Mouse (Mus musculus): ENCODE data around the gene Pard3b. TPM values are rescaled to one million over a fixed set of nuclear protein-coding genes. Genes with fewer than 3 reads are reported as not detected.
"Not testable (repeated sequence)": the region's sequence is repeated elsewhere in the genome, so short reads cannot be mapped to it uniquely, and the experiment has no call there.

The Pard3b gene
- polyA plus RNA-seq, 1 experiment: 5.6 TPM

GRCm38 (mm10) chr1:62579024-62579765 lies 940.6 kb downstream of the Pard3b start:
- Histone ChIP-seq H3K4me3 (replicated peaks) (no peak overlapping the region), H3K4me1 (no peaks in the 10 kb centered on the region), H3K36me3 (replicated peaks; ENCODE audit: low read length) (no peaks in the 10 kb centered on the region), H3K9me3 (no peaks in the 10 kb centered on the region), H3K27me3 (replicated peaks) (no peaks in the 10 kb centered on the region)
- TF ChIP-seq FLI1 (IDR thresholded peaks at IDR 0.05; ENCODE audit: low read length) (no peak), GATA1 (IDR thresholded peaks at IDR 0.05; ENCODE audit: borderline replicate concordance, low read length) (no peak)

- Histone ChIP-seq H3K9me3 (no peaks in the 10 kb centered on the region), H3K36me3 (replicated peaks; ENCODE audit: low read length) (no peaks in the 10 kb centered on the region), H3K4me3 (replicated peaks) (no peak overlapping the region), H3K27me3 (replicated peaks) (no peaks in the 10 kb centered on the region), H3K4me1 (no peaks in the 10 kb centered on the region)
- no peak for TF ChIP-seq FLI1 (IDR thresholded peaks at IDR 0.05; ENCODE audit: low read length)
- TF ChIP-seq GATA1 (IDR thresholded peaks at IDR 0.05; ENCODE audit: borderline replicate concordance, low read length): no peak
These were observed 941.8 kb downstream of the Pard3b start for GRCm38 (mm10) chr1:62580314-62580935.

GRCm38 (mm10) chr1:62582476-62582875 lies 943.9 kb downstream of the Pard3b start:
- Histone ChIP-seq H3K4me3 (replicated peaks) (no peak overlapping the region), H3K4me1 (no peaks in the 10 kb centered on the region), H3K36me3 (replicated peaks; ENCODE audit: low read length) (no peaks in the 10 kb centered on the region), H3K27me3 (replicated peaks) (no peaks in the 10 kb centered on the region), H3K9me3 (no peaks in the 10 kb centered on the region)
- TF ChIP-seq FLI1 (IDR thresholded peaks at IDR 0.05; ENCODE audit: low read length) (no peak), GATA1 (IDR thresholded peaks at IDR 0.05; ENCODE audit: borderline replicate concordance, low read length) (no peak)

- no peak overlapping the region for H3K4me3 ChIP-seq (replicated peaks)
- H3K4me1 ChIP-seq: no peaks in the 10 kb centered on the region
- TF ChIP-seq FLI1 (IDR thresholded peaks at IDR 0.05; ENCODE audit: low read length) (no peak), GATA1 (IDR thresholded peaks at IDR 0.05; ENCODE audit: borderline replicate concordance, low read length) (no peak)
- no peaks in the 10 kb centered on the region for H3K9me3 ChIP-seq
- H3K36me3 ChIP-seq (replicated peaks; ENCODE audit: low read length): no peaks in the 10 kb centered on the region
- no peaks in the 10 kb centered on the region for H3K27me3 ChIP-seq (replicated peaks)
These were observed 948.9 kb downstream of the Pard3b start for GRCm38 (mm10) chr1:62587536-62587935.

GRCm38 (mm10) chr1:62591296-62592031 lies 952.8 kb downstream of the Pard3b start:
- Histone ChIP-seq H3K4me3 (replicated peaks) (no peak overlapping the region), H3K27me3 (replicated peaks) (no peaks in the 10 kb centered on the region), H3K9me3 (no peaks in the 10 kb centered on the region), H3K4me1 (no peaks in the 10 kb centered on the region), H3K36me3 (replicated peaks; ENCODE audit: low read length) (no peaks in the 10 kb centered on the region)
- TF ChIP-seq GATA1 (IDR thresholded peaks at IDR 0.05; ENCODE audit: borderline replicate concordance, low read length) (no peak), FLI1 (IDR thresholded peaks at IDR 0.05; ENCODE audit: low read length) (no peak)

- H3K4me3 ChIP-seq (replicated peaks): no peak overlapping the region
- TF ChIP-seq GATA1 (IDR thresholded peaks at IDR 0.05; ENCODE audit: borderline replicate concordance, low read length) (no peak), FLI1 (IDR thresholded peaks at IDR 0.05; ENCODE audit: low read length) (no peak)
- no peaks in the 10 kb centered on the region for H3K9me3 ChIP-seq
- H3K4me1 ChIP-seq: no peaks in the 10 kb centered on the region
- no peaks in the 10 kb centered on the region for H3K27me3 ChIP-seq (replicated peaks)
- no peaks in the 10 kb centered on the region for H3K36me3 ChIP-seq (replicated peaks; ENCODE audit: low read length)
These were observed 956.8 kb downstream of the Pard3b start for GRCm38 (mm10) chr1:62595401-62595800.

- Histone ChIP-seq H3K36me3 (replicated peaks; ENCODE audit: low read length) (no peaks in the 10 kb centered on the region), H3K4me3 (replicated peaks) (no peak overlapping the region), H3K4me1 (no peaks in the 10 kb centered on the region), H3K27me3 (replicated peaks) (no peaks in the 10 kb centered on the region), H3K9me3 (no peaks in the 10 kb centered on the region)
- TF ChIP-seq GATA1 (IDR thresholded peaks at IDR 0.05; ENCODE audit: borderline replicate concordance, low read length) (no peak), FLI1 (IDR thresholded peaks at IDR 0.05; ENCODE audit: low read length) (no peak)
These were observed 959.3 kb downstream of the Pard3b start for GRCm38 (mm10) chr1:62597751-62598400.

- no peak for TF ChIP-seq GATA1 (IDR thresholded peaks at IDR 0.05; ENCODE audit: borderline replicate concordance, low read length)
- TF ChIP-seq FLI1 (IDR thresholded peaks at IDR 0.05; ENCODE audit: low read length): no peak
- Histone ChIP-seq H3K27me3 (replicated peaks) (no peaks in the 10 kb centered on the region), H3K9me3 (no peaks in the 10 kb centered on the region), H3K4me3 (replicated peaks) (no peak overlapping the region), H3K36me3 (replicated peaks; ENCODE audit: low read length) (no peaks in the 10 kb centered on the region), H3K4me1 (no peaks in the 10 kb centered on the region)
These were observed 959.9 kb downstream of the Pard3b start for GRCm38 (mm10) chr1:62598551-62598950.

- not testable (repeated sequence) for H3K9me3 ChIP-seq; H3K36me3 ChIP-seq (replicated peaks; ENCODE audit: low read length); H3K4me1 ChIP-seq; H3K4me3 ChIP-seq (replicated peaks); H3K27me3 ChIP-seq (replicated peaks)
These were observed 966.0 kb downstream of the Pard3b start for GRCm38 (mm10) chr1:62604644-62605043.

Data from megakaryocyte, embryonic 14.5 days (primary cell).